Mouse (Mus musculus) midbrain, embryonic 13.5 days (tissue): Measurements from ENCODE around the gene Emg1. TPM values are rescaled to one million over a fixed set of nuclear protein-coding genes. Genes with fewer than 3 reads are reported as not detected.

Experiments used
- ATAC-seq: fragments of 200-750 bp; cut with Nextera tagmentation; 2 replicates; pipeline ENCODE4 v1.8.0; 2017; ENCODE audit warnings: mild to moderate bottlenecking, moderate TSS enrichment, moderate library complexity
- H3K27ac ChIP-seq: fragments of 300-500 bp; sonication (generic); 2 replicates; pipeline ENCODE4 v1.5.1; 2015; ENCODE audit warnings: inconsistent platforms, mild to moderate bottlenecking, moderate library complexity
- H3K27me3 ChIP-seq: fragments of 300-500 bp; sonication (generic); 2 replicates; pipeline ENCODE4 v1.6.1; 2015; ENCODE audit warnings: mild to moderate bottlenecking, inconsistent platforms
- H3K36me3 ChIP-seq: fragments of 300-500 bp; sonication (generic); 2 replicates; pipeline ENCODE4 v1.6.1; 2015; ENCODE audit warnings: mild to moderate bottlenecking, inconsistent platforms
- H3K4me1 ChIP-seq: fragments of 300-500 bp; sonication (generic); replicated peaks from 2 replicates; pipeline ENCODE4 v1.6.1; 2015; ENCODE audit warnings: inconsistent platforms
- H3K4me2 ChIP-seq: fragments of 300-500 bp; sonication (generic); replicated peaks from 2 replicates; pipeline ENCODE4 v1.6.1; 2015; ENCODE audit warnings: moderate library complexity, mild to moderate bottlenecking, inconsistent platforms
- H3K4me3 ChIP-seq: fragments of 300-500 bp; sonication (generic); replicated peaks from 2 replicates; pipeline ENCODE4 v1.5.1; 2015; ENCODE audit warnings: mild to moderate bottlenecking, inconsistent platforms
- H3K9ac ChIP-seq: fragments of 300-500 bp; sonication (generic); replicated peaks from 2 replicates; pipeline ENCODE4 v1.6.1; 2015; ENCODE audit warnings: mild to moderate bottlenecking, inconsistent platforms
- H3K9me3 ChIP-seq: fragments of 300-500 bp; sonication (generic); 2 replicates; pipeline ENCODE4 v1.6.1; 2016; ENCODE audit warnings: mild to moderate bottlenecking, inconsistent platforms
- WGBS: fragments of 180-500 bp; shearing (Covaris S2); methylation state at CpG from one replicate; pipeline ENCODE4 v1.1.7; 2015; 5-methylcytosine and 5-hydroxymethylcytosine counted together
- polyA plus RNA-seq: library from polyadenylated mRNA; unstranded; fragments of >200 nt; fragmentation: Nextera tagmentation; extraction: Ambion mirVana; gene quantifications from 2 replicates; pipeline ENCODE4 v1.2.1, GENCODE M21; 2015

Emg1 gene
- polyA plus RNA-seq, 1 experiment from 2014 or later = 144 TPM

GRCm38 (mm10) chr6:124746654-124747632, 35.0 kb upstream of the Emg1 start:
- Histone ChIP-seq H3K4me3 (peak overlapping the region; percentile 50), H3K9ac (peak overlapping the region; percentile 80; the same call in 1 of the 2 replicates), H3K36me3 (peaks cover 59% of the 10 kb centered on the region), H3K4me1 (peaks cover 24% of the 10 kb centered on the region), H3K27me3 (no peaks in the 10 kb centered on the region), H3K9me3 (no peaks in the 10 kb centered on the region), H3K4me2 (peak overlapping the region; percentile 97), H3K27ac (peak overlapping the region; percentile 93)
- peak; percentile 3; the same call in 1 of the 2 replicates for ATAC-seq
- WGBS = 90% methylated on average over 7 of the region's 7 CpGs

GRCm38 (mm10) chr6:124746296-124746605, 34.3 kb upstream of the Emg1 start:
- H3K9ac ChIP-seq = peak overlapping the region; percentile 80
- H3K4me1 ChIP-seq = peaks cover 29% of the 10 kb centered on the region
- H3K27me3 ChIP-seq = no peaks in the 10 kb centered on the region
- H3K4me2 ChIP-seq = peak overlapping the region; percentile 97
- peak overlapping the region; percentile 50 for H3K4me3 ChIP-seq
- WGBS = 12% methylated on average over 8 of the region's 8 CpGs
- ATAC-seq = peak; percentile 18; the same call in 1 of the 2 replicates
- H3K27ac ChIP-seq = peak overlapping the region; percentile 93
- H3K36me3 ChIP-seq = peaks cover 59% of the 10 kb centered on the region
- H3K9me3 ChIP-seq = no peaks in the 10 kb centered on the region

- under 1% methylated on average over 85 of the region's 85 CpGs for WGBS
- Histone ChIP-seq H3K9me3 (no peaks in the 10 kb centered on the region), H3K27ac (peak overlapping the region; percentile 93), H3K27me3 (no peaks in the 10 kb centered on the region), H3K4me3 (peak overlapping the region; percentile 50), H3K4me2 (peak overlapping the region; percentile 97), H3K4me1 (peaks cover 29% of the 10 kb centered on the region), H3K9ac (peak overlapping the region; percentile 80), H3K36me3 (peaks cover 59% of the 10 kb centered on the region)
- peak; percentile 83 for ATAC-seq
Observed at GRCm38 (mm10) chr6:124745490-124746295, 33.7 kb upstream of the Emg1 start.

GRCm38 (mm10) chr6:124744755-124745321, 32.9 kb upstream of the Emg1 start:
- H3K9me3 ChIP-seq = no peaks in the 10 kb centered on the region
- peak overlapping the region; percentile 50 for H3K4me3 ChIP-seq
- 73% methylated on average over 26 of the region's 26 CpGs for WGBS
- ATAC-seq = no peak; the same call in 1 of the 2 replicates
- peak overlapping the region; percentile 80 for H3K9ac ChIP-seq
- peaks cover 33% of the 10 kb centered on the region for H3K4me1 ChIP-seq
- H3K27me3 ChIP-seq = no peaks in the 10 kb centered on the region
- peaks cover 59% of the 10 kb centered on the region for H3K36me3 ChIP-seq
- peak overlapping the region; percentile 93 for H3K27ac ChIP-seq
- H3K4me2 ChIP-seq = peak overlapping the region; percentile 97

- H3K27me3 ChIP-seq = no peaks in the 10 kb centered on the region
- H3K36me3 ChIP-seq = peaks cover 54% of the 10 kb centered on the region
- peaks cover 45% of the 10 kb centered on the region for H3K4me1 ChIP-seq
- H3K9ac ChIP-seq = no peak overlapping the region
- H3K27ac ChIP-seq = no peak overlapping the region
- H3K4me2 ChIP-seq = no peak overlapping the region
- no peak for ATAC-seq
- no peaks in the 10 kb centered on the region for H3K9me3 ChIP-seq
- no peak overlapping the region for H3K4me3 ChIP-seq
- 93% methylated on average over 8 of the region's 8 CpGs for WGBS
Observed at GRCm38 (mm10) chr6:124743647-124744046, 31.7 kb upstream of the Emg1 start.

GRCm38 (mm10) chr6:124742839-124743514, 31.0 kb upstream of the Emg1 start:
- Histone ChIP-seq H3K9ac (peak overlapping the region; percentile 33; the same call in 1 of the 2 replicates), H3K27ac (no peak overlapping the region), H3K4me1 (peaks cover 51% of the 10 kb centered on the region), H3K9me3 (no peaks in the 10 kb centered on the region), H3K4me3 (no peak overlapping the region), H3K27me3 (no peaks in the 10 kb centered on the region), H3K36me3 (peaks cover 47% of the 10 kb centered on the region), H3K4me2 (no peak overlapping the region)
- WGBS = 93% methylated on average over 15 of the region's 15 CpGs
- ATAC-seq = no peak

- Histone ChIP-seq H3K4me3 (peak overlapping the region; percentile 67), H3K36me3 (peaks cover 36% of the 10 kb centered on the region), H3K27me3 (no peaks in the 10 kb centered on the region), H3K4me2 (peak overlapping the region; percentile 78), H3K9ac (peak overlapping the region; percentile 97), H3K9me3 (no peaks in the 10 kb centered on the region), H3K27ac (peak overlapping the region; percentile 100), H3K4me1 (peaks cover 47% of the 10 kb centered on the region)
- WGBS = 70% methylated on average over 3 of the region's 3 CpGs
- ATAC-seq = no peak
Observed at GRCm38 (mm10) chr6:124741842-124742241, 29.9 kb upstream of the Emg1 start.

GRCm38 (mm10) chr6:124740888-124741761, 29.1 kb upstream of the Emg1 start, which contains the start of gene Grcc10:
TSS of gene Grcc10 (minus strand) at chr6:124741374.
- H3K9me3 ChIP-seq = no peaks in the 10 kb centered on the region
- H3K4me2 ChIP-seq = peak within 1 kb of the TSS; percentile 78
- H3K4me3 ChIP-seq = peak within 1 kb of the TSS; percentile 67
- ATAC-seq = peak; percentile 79
- peaks cover 40% of the 10 kb centered on the region for H3K4me1 ChIP-seq
- H3K9ac ChIP-seq = peak within 1 kb of the TSS; percentile 97
- peak within 1 kb of the TSS; percentile 100 for H3K27ac ChIP-seq
- under 1% methylated on average over 41 of the region's 41 CpGs for WGBS
- no peaks in the 10 kb centered on the region for H3K27me3 ChIP-seq
- peaks cover 32% of the 10 kb centered on the region for H3K36me3 ChIP-seq

- Histone ChIP-seq H3K36me3 (peaks cover 32% of the 10 kb centered on the region), H3K9me3 (no peaks in the 10 kb centered on the region), H3K27me3 (no peaks in the 10 kb centered on the region), H3K4me3 (peak overlapping the region; percentile 67), H3K9ac (peak overlapping the region; percentile 97), H3K4me2 (peak overlapping the region; percentile 78), H3K4me1 (peaks cover 35% of the 10 kb centered on the region), H3K27ac (peak overlapping the region; percentile 100)
- WGBS = under 1% methylated on average over 29 of the region's 29 CpGs
- peak; percentile 38 for ATAC-seq
Observed at GRCm38 (mm10) chr6:124740211-124740887, 28.4 kb upstream of the Emg1 start.

- Histone ChIP-seq H3K4me3 (no peak overlapping the region; the same call in 1 of the 2 replicates), H3K9me3 (no peaks in the 10 kb centered on the region)
- WGBS = 91% methylated on average over 10 of the region's 10 CpGs
Observed at GRCm38 (mm10) chr6:124739231-124739796, 27.3 kb upstream of the Emg1 start.

More at GRCm38 (mm10) chr6:124739231-124739796, 27.3 kb upstream of the Emg1 start:
- no peak for ATAC-seq
- H3K36me3 ChIP-seq = peaks cover 25% of the 10 kb centered on the region
- H3K27me3 ChIP-seq = no peaks in the 10 kb centered on the region
- peak overlapping the region; percentile 78 for H3K4me2 ChIP-seq
- H3K27ac ChIP-seq = peak overlapping the region; percentile 100
- peaks cover 29% of the 10 kb centered on the region for H3K4me1 ChIP-seq
- peak overlapping the region; percentile 41; the same call in 1 of the 2 replicates for H3K9ac ChIP-seq
